Mouse (Mus musculus) kidney, adult 2 months (tissue): ENCODE measurements around the gene Dclk3. TPM values are rescaled to one million over a fixed set of nuclear protein-coding genes. Genes with fewer than 3 reads are reported as not detected.

Experiments used
- DNase-seq: peaks from one replicate; pipeline ENCODE4 v3.0.0; 2021
- H3K27ac ChIP-seq: fragments of 200-500 bp; 2 replicates; pipeline ENCODE4 v1.5.1; 2012; ENCODE audit warnings: low read depth, low read length, control low read depth, inconsistent platforms; ENCODE audit not compliant: insufficient read depth
- H3K27me3 ChIP-seq: fragments of 200-500 bp; replicated peaks from 2 replicates; pipeline ENCODE4 v1.6.1; 2012; ENCODE audit warnings: mild to moderate bottlenecking, moderate library complexity, low read length, inconsistent platforms; ENCODE audit not compliant: control insufficient read depth, insufficient read depth
- H3K36me3 ChIP-seq: fragments of 200-500 bp; 2 replicates; pipeline ENCODE4 v1.6.1; 2012; ENCODE audit warnings: mild to moderate bottlenecking, moderate library complexity, low read length, inconsistent platforms; ENCODE audit not compliant: control insufficient read depth, insufficient read depth
- H3K4me1 ChIP-seq: fragments of 200-500 bp; 2 replicates; pipeline ENCODE4 v1.6.1; 2011; ENCODE audit warnings: low read length; ENCODE audit not compliant: control insufficient read depth, insufficient read depth
- H3K4me3 ChIP-seq: fragments of 200-500 bp; 2 replicates; pipeline ENCODE4 v1.5.1; 2011; ENCODE audit warnings: mild to moderate bottlenecking, low read depth, low read length, control low read depth; ENCODE audit not compliant: insufficient read depth
- CTCF ChIP-seq: fragments of 200-500 bp; conservative IDR thresholded peaks from 2 replicates; pipeline ENCODE4 v1.5.1; 2011; ENCODE audit warnings: low read depth, mild to moderate bottlenecking, control low read depth, low read length, moderate library complexity, mixed read lengths; ENCODE audit not compliant: insufficient read depth, insufficient read length
- POLR2A ChIP-seq: fragments of 200-500 bp; IDR thresholded peaks from one replicate; pipeline ENCODE4 v1.6.1; 2011; ENCODE audit warnings: low read depth, low read length, control low read depth
- WGBS: fragments of 180-500 bp; shearing (Covaris S2); methylation state at CpG from one replicate; pipeline ENCODE4 v1.1.7; 2018; 5-methylcytosine and 5-hydroxymethylcytosine counted together
- polyA plus RNA-seq: library from polyadenylated mRNA; depleted of rRNA; stranded (reverse); fragments of >200 nt; gene quantifications from 2 replicates; pipeline ENCODE4 v1.2.3, GENCODE M21; 2012

The Dclk3 gene
- polyA plus RNA-seq, 1 experiment, result 22.1 TPM

DNA sequence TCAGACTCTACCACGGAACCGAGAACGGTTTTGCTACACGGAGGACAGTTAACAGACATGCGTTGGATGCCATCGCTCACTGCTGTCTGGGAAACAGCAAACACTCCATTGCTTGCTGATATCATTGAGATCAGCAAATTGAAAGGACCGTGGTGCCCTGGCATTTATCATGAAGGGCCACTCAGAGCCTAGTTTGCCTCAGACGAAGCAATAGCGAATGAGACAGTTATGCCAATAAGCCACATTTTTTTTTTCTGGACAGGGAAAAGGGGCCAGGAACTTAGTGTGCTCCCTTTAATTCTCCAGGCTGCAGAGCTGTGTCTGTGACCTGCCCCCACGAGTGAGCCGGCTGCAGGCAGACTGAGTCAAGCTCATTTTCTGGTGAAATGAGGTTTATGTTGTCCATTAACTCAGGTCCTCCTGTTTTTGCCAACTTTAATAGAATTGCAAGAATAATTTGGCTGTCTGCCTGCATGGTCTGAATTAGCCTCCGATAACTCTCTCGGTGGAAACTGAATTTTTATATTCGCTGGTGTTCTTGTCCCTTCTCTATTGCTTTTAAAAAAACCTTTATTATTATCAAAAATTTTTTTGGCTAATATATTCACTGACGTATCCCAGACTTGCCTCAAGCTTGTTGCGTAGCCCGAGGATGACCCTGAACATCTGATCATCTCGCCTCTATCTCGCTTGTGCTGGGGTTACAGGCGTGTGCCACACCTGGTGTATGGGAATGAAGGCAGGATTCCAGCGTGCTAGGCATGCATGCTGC lies 35.0 kb downstream of the Dclk3 start:
- peak overlapping the region; percentile 98 for H3K27ac ChIP-seq
- peaks cover 30% of the 10 kb centered on the region for H3K4me1 ChIP-seq
- no peaks in the 10 kb centered on the region for H3K27me3 ChIP-seq
- 33% methylated on average over 21 of the region's 21 CpGs for WGBS
- H3K36me3 ChIP-seq, result no peaks in the 10 kb centered on the region
- TF ChIP-seq POLR2A, result no peak
- TF ChIP-seq CTCF, result no peak
- peak overlapping the region; percentile 15; the same call in 1 of the 2 replicates for H3K4me3 ChIP-seq
- peak; percentile 94 for DNase-seq

DNA sequence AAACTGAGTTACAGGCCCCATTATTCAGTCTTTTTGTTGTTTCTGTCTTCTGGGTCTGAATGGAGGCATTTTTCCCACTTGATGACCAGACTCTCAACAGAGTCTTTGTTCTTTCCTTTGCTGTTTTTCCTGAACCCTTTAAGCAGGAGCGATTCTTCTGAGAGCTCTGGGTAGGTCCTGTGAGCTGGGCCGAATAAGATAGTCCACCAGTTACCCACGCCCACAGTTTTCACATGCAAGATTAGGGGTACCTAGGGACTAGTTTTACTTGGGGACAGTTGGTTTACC lies 35.5 kb downstream of the Dclk3 start:
- TF ChIP-seq POLR2A, result no peak
- TF ChIP-seq CTCF, result no peak
- Histone ChIP-seq H3K27me3 (no peaks in the 10 kb centered on the region), H3K27ac (peak overlapping the region; percentile 95), H3K4me1 (peaks cover 30% of the 10 kb centered on the region), H3K36me3 (no peaks in the 10 kb centered on the region), H3K4me3 (peak overlapping the region; percentile 15; the same call in 1 of the 2 replicates)
- WGBS, result 41% methylated on average over 3 of the region's 3 CpGs
- DNase-seq, result no peak

DNA sequence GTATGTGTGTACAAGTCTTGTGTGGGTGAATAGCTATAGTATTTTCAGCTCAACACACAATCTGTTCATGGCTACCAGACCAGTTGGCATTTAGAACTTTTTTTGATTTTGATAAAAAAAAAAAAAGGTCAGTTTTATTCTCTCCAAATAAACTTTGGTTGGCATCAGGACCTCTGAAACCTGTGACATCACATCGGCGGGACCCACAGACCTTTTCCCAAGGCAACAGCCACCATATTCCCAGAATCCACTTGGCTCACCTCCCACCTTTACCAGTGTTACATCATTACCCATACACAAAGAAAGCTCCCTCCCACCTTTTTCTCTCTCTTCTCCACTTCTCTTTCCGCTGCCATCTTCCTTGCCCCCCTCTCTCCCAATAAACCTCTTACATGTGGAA lies 36.4 kb downstream of the Dclk3 start:
- WGBS, result 89% methylated on average over 3 of the region's 3 CpGs

DNA sequence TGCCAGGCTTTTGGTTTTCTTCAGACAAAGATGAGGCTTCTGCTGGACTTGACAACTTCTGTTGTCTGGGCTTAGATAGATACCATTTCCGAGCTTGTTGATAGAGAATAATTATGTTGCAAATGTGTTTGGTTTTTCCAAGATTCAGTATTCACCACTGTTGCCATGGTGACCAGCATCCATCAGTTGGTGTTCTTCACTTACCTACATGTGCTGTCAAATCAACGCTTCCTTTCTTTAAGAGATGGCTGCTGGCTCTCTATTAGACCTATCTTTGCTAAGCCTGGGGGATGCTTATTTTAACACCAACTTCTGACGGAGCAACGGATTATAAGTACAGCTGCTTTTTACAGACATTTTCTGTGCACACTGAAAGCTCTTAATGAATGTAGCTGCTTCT lies 37.1 kb downstream of the Dclk3 start:
- Histone ChIP-seq H3K4me3 (no peak overlapping the region), H3K4me1 (peaks cover 30% of the 10 kb centered on the region), H3K27ac (no peak overlapping the region), H3K27me3 (no peaks in the 10 kb centered on the region), H3K36me3 (no peaks in the 10 kb centered on the region)
- TF ChIP-seq POLR2A (no peak), CTCF (no peak)
- WGBS, result 83% methylated on average over 4 of the region's 4 CpGs
- DNase-seq, result no peak

More for the DNA sequence above, 36.4 kb downstream of the Dclk3 start:
- Histone ChIP-seq H3K36me3 (no peaks in the 10 kb centered on the region), H3K4me1 (peaks cover 30% of the 10 kb centered on the region), H3K27me3 (no peaks in the 10 kb centered on the region), H3K4me3 (no peak overlapping the region), H3K27ac (peak overlapping the region; percentile 32; the same call in 1 of the 2 replicates)
- DNase-seq, result no peak
- TF ChIP-seq POLR2A (no peak), CTCF (no peak)

DNA sequence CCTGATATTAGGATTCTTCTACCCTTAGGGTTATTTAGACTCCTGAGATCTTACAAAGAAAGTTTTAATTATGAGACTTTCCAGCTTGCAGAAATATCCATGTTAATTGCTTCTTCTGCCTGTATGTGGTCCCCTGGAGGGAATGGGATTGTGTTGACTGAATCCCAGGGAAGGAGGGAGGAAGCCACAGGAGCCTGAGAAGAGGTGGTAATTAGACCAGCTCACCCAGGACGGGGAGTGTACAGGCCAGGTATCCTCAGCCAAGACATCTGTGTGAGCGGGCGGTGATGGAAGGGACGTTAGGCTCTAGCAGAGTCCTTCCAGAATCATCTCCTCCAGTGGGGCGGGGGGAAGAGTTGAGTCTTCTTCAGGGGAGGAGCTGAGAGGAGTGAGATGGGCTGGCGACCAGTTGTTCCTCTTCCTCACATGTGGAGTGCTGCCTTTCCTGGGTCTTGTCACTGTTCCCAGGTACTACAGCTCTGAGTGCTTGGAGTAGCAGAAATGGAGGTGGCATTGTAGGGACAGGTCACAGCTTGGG lies 37.7 kb downstream of the Dclk3 start:
- Histone ChIP-seq H3K4me1 (peaks cover 30% of the 10 kb centered on the region), H3K4me3 (no peak overlapping the region), H3K36me3 (no peaks in the 10 kb centered on the region), H3K27me3 (no peaks in the 10 kb centered on the region), H3K27ac (0 out of 2 replicates have a peak overlapping the region, but pooled peaks have one; percentile 9)
- no peak for DNase-seq
- WGBS, result 85% methylated on average over 6 of the region's 6 CpGs
- TF ChIP-seq POLR2A (no peak), CTCF (no peak)

DNA sequence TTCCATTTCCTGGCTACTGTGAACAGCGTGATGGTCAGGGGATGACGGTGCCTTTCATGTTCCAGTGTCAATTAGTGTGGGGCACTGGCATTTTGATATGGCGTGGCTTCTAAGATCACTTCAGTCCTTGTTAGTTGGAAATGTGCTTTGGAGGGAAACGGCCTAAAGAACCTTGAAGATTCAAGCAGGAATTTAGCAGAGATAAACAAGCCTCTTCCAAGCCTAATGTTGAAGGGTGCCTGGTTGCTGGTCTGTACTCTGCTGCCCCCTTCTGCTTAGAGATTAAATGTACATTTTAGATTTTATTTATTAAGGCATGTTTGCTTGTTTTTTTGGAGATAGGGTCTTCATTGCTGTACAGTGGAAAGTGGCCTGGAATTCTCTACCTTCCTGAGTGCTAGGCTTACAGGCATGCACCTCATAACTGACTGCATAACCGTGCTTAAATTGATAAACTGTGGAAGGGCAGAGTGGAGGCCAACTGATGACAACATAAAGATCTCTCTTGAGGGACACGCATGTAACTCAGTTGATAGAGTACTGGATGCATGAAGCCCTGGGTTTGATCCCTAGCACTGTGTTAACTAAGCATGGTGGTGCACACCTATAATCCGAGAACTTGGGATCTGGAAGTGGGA lies 40.1 kb downstream of the Dclk3 start:
- no peaks in the 10 kb centered on the region; the same call in 1 of the 2 replicates for H3K36me3 ChIP-seq
- 55% methylated on average over 7 of the region's 7 CpGs for WGBS
- no peak overlapping the region for H3K27ac ChIP-seq
- H3K4me3 ChIP-seq, result no peak overlapping the region
- H3K27me3 ChIP-seq, result no peaks in the 10 kb centered on the region
- H3K4me1 ChIP-seq, result peaks cover 11% of the 10 kb centered on the region
- DNase-seq, result no peak
- TF ChIP-seq CTCF (peak; percentile 73), POLR2A (no peak)

DNA sequence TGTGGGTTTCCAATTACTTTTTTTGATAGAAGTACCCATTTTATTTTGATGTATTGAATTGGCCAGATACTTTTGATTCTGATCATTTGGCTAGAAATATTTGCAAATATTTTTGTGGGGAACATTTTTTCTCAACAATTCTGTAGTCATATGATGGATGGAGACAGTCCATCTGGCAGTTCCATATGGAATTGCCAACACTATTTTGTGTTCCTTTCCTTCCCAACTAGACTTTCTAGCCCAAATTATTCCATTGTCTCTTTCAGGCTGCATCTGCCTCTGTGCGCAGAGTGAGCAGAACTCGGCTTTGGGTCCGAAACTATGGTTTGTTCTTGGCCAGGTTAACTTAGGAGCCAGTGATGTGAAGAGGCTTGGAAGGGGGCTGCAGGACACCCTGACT lies 42.1 kb downstream of the Dclk3 start:
- no peak for TF ChIP-seq POLR2A
- TF ChIP-seq CTCF, result no peak
- no peak for DNase-seq
- Histone ChIP-seq H3K27me3 (no peaks in the 10 kb centered on the region), H3K36me3 (no peaks in the 10 kb centered on the region; the same call in none of the 2 replicates), H3K4me1 (peaks cover 4% of the 10 kb centered on the region; the same call in 1 of the 2 replicates), H3K4me3 (no peak overlapping the region), H3K27ac (no peak overlapping the region)
- WGBS, result 88% methylated on average over 3 of the region's 3 CpGs
